Mouse (Mus musculus): ENCODE measurements around the gene Mrm2. TPM values are rescaled to one million over a fixed set of nuclear protein-coding genes. Genes with fewer than 3 reads are reported as not detected.

The Mrm2 gene
- total and polyA plus RNA-seq, 2 experiments from 2014 or later: 15.9 to 16.0 TPM

- H3K36me3 ChIP-seq (ENCODE audit: insufficient read depth): peaks cover 47% of the 10 kb centered on the region
- H3K9me3 ChIP-seq (ENCODE audit: low read length): no peaks in the 10 kb centered on the region
- no peaks in the 10 kb centered on the region for H3K27me3 ChIP-seq (ENCODE audit: insufficient read depth, low read length)
- no peak overlapping the region for H3K9ac ChIP-seq
- no peak for ATAC-seq
- no peaks in the 10 kb centered on the region for H3K4me1 ChIP-seq (ENCODE audit: insufficient read depth)
- 74% methylated on average over 4 of the region's 4 CpGs for WGBS
- no peak overlapping the region for H3K27ac ChIP-seq (ENCODE audit: low read depth, low read length)
- H3K4me3 ChIP-seq (ENCODE audit: low read depth, low read length): no peak overlapping the region
- H3K4me2 ChIP-seq (ENCODE audit: low read depth): no peak overlapping the region
- no peak for TF ChIP-seq CTCF (IDR thresholded peaks at IDR 0.05; ENCODE audit: low read depth)
- DNase-seq: no peak
Measured at GRCm38 (mm10) chr5:140298291-140298690, 33.4 kb downstream of the Mrm2 start.

GRCm38 (mm10) chr5:140292152-140292551 lies 39.5 kb downstream of the Mrm2 start:
- H3K27ac ChIP-seq (ENCODE audit: low read depth, low read length): no peak overlapping the region
- no peaks in the 10 kb centered on the region for H3K27me3 ChIP-seq (ENCODE audit: insufficient read depth, low read length)
- ATAC-seq (peak; percentile 61), DNase-seq (peak; percentile 87)
- no peaks in the 10 kb centered on the region; the same call in 1 of the 2 replicates for H3K4me1 ChIP-seq (ENCODE audit: insufficient read depth)
- peak; percentile 95 for TF ChIP-seq CTCF (IDR thresholded peaks at IDR 0.05; ENCODE audit: low read depth)
- peaks cover 14% of the 10 kb centered on the region; the same call in 1 of the 2 replicates for H3K36me3 ChIP-seq (ENCODE audit: insufficient read depth)
- 67% methylated on average over 1 of the region's 1 CpGs for WGBS
- no peaks in the 10 kb centered on the region for H3K9me3 ChIP-seq (ENCODE audit: low read length)
- H3K4me3 ChIP-seq (ENCODE audit: low read depth, low read length): no peak overlapping the region
- no peak overlapping the region for H3K4me2 ChIP-seq (ENCODE audit: low read depth)
- no peak overlapping the region for H3K9ac ChIP-seq

DNA sequence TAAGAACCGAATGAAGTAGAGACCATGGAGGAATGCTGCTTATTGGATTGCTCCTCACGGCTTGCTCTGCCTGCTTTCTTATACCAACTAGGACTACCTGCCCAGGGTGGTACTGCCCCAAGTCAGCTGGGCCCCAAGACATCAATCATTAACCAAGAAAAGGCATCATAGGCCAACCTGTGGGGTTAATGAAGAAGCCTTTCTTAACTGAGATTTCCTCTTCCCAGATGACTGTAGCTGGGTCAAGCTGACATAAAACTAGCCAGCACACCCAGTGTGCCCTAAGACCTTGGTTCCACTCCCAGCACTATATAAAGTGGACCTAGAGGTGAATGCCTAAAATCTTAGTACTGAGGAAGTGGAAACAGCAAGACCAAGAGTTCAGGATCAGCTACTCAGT lies 42.5 kb downstream of the Mrm2 start:
- no peak for ATAC-seq
- Histone ChIP-seq H3K27ac (ENCODE audit: low read depth, low read length) (no peak overlapping the region), H3K4me1 (ENCODE audit: insufficient read depth) (no peaks in the 10 kb centered on the region; the same call in 1 of the 2 replicates), H3K27me3 (ENCODE audit: insufficient read depth, low read length) (no peaks in the 10 kb centered on the region), H3K36me3 (ENCODE audit: insufficient read depth) (peaks cover under 1% of the 10 kb centered on the region; the same call in 1 of the 2 replicates), H3K9me3 (ENCODE audit: low read length) (no peaks in the 10 kb centered on the region), H3K4me3 (ENCODE audit: low read depth, low read length) (no peak overlapping the region), H3K9ac (no peak overlapping the region), H3K4me2 (ENCODE audit: low read depth) (no peak overlapping the region)
- WGBS: 92% methylated on average over 2 of the region's 2 CpGs
- no peak for TF ChIP-seq CTCF (IDR thresholded peaks at IDR 0.05; ENCODE audit: low read depth)
- DNase-seq: no peak

DNA sequence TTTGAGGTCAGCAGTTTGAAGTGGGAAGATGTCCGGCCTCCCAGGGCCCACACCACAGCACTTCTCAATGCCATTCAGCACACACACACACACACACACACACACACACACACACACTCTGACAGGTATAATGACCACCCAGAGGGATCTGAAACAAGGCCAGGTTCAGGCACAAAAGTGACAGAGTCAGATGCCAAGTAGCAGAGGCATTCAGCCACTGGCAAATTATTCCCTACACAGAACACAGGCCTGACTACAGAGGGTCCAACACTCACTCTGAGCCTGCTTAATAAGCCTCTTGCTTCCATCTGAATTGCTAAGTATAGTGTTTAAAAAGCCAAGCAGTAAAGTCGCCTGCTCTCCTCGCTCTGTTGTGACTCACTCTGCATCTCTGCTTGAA lies 43.4 kb downstream of the Mrm2 start:
- Histone ChIP-seq H3K4me1 (ENCODE audit: insufficient read depth) (no peaks in the 10 kb centered on the region; the same call in 1 of the 2 replicates), H3K27me3 (ENCODE audit: insufficient read depth, low read length) (no peaks in the 10 kb centered on the region), H3K27ac (ENCODE audit: low read depth, low read length) (no peak overlapping the region), H3K36me3 (ENCODE audit: insufficient read depth) (no peaks in the 10 kb centered on the region; the same call in 1 of the 2 replicates), H3K9ac (no peak overlapping the region), H3K4me3 (ENCODE audit: low read depth, low read length) (no peak overlapping the region), H3K4me2 (ENCODE audit: low read depth) (no peak overlapping the region), H3K9me3 (ENCODE audit: low read length) (no peaks in the 10 kb centered on the region)
- no peak for TF ChIP-seq CTCF (IDR thresholded peaks at IDR 0.05; ENCODE audit: low read depth)
- ATAC-seq (peak; percentile 85), DNase-seq (peak; percentile 55)
- 33% methylated on average over 3 of the region's 3 CpGs for WGBS

- H3K36me3 ChIP-seq (ENCODE audit: insufficient read depth): no peaks in the 10 kb centered on the region; the same call in 1 of the 2 replicates
- H3K4me3 ChIP-seq (ENCODE audit: low read depth, low read length): no peak overlapping the region
- WGBS: 87% methylated on average over 2 of the region's 2 CpGs
- H3K27ac ChIP-seq (ENCODE audit: low read depth, low read length): no peak overlapping the region
- H3K4me2 ChIP-seq (ENCODE audit: low read depth): no peak overlapping the region
- DNase-seq: no peak
- H3K9ac ChIP-seq: no peak overlapping the region
- no peaks in the 10 kb centered on the region for H3K4me1 ChIP-seq (ENCODE audit: insufficient read depth)
- no peak for TF ChIP-seq CTCF (IDR thresholded peaks at IDR 0.05; ENCODE audit: low read depth)
- no peaks in the 10 kb centered on the region for H3K9me3 ChIP-seq (ENCODE audit: low read length)
- no peaks in the 10 kb centered on the region for H3K27me3 ChIP-seq (ENCODE audit: insufficient read depth, low read length)
- ATAC-seq: no peak
Measured at GRCm38 (mm10) chr5:140284761-140285160, 46.9 kb downstream of the Mrm2 start.

DNA sequence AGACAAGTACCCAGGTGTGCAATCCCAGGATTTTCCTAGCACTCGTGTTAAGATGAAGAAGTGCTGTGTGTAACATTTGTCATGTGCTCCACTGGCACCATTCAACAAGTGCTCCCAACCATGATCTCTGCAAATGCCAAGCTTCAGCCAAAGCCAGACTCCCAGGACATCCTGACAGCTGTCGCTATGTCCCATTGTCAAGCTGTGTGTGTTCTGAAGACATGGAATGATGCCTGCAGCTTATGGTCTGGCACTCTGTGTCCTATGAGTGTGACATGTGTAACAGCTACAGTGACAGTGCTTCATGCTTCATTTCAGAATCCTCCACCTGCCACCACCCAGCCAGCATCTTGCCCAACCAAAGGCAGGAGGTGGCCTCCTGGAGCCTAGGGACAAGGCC lies 47.7 kb downstream of the Mrm2 start:
- no peak overlapping the region for H3K27ac ChIP-seq (ENCODE audit: low read depth, low read length)
- no peaks in the 10 kb centered on the region for H3K27me3 ChIP-seq (ENCODE audit: insufficient read depth, low read length)
- DNase-seq (no peak), ATAC-seq (no peak)
- no peak overlapping the region for H3K9ac ChIP-seq
- no peaks in the 10 kb centered on the region for H3K36me3 ChIP-seq (ENCODE audit: insufficient read depth)
- H3K4me3 ChIP-seq (ENCODE audit: low read depth, low read length): no peak overlapping the region
- no peaks in the 10 kb centered on the region for H3K4me1 ChIP-seq (ENCODE audit: insufficient read depth)
- WGBS: 86% methylated on average over 2 of the region's 2 CpGs
- no peaks in the 10 kb centered on the region for H3K9me3 ChIP-seq (ENCODE audit: low read length)
- TF ChIP-seq CTCF (IDR thresholded peaks at IDR 0.05; ENCODE audit: low read depth): no peak
- no peak overlapping the region for H3K4me2 ChIP-seq (ENCODE audit: low read depth)

DNA sequence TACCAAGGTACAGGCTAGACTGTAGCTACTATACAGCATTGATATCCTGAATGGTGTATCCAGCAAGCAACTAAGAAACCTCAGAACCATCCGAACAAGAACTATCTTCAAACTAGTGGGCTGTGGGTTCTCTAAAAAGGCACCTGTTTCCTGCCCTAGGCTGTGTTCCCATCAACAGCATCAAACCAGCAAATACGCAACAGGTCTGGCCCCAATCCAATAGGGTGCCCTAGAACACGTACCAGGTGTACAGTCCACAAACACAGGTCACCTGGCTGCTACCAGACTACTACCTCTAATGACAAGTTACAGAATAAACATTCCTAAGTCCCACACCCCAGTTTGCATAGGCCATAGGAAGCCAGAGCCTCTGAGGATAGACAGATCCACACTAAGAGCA lies 48.8 kb downstream of the Mrm2 start:
- H3K36me3 ChIP-seq (ENCODE audit: insufficient read depth): no peaks in the 10 kb centered on the region
- ATAC-seq: no peak

More for the DNA sequence above, 48.8 kb downstream of the Mrm2 start:
- no peak for DNase-seq
- Histone ChIP-seq H3K4me1 (ENCODE audit: insufficient read depth) (no peaks in the 10 kb centered on the region), H3K27ac (ENCODE audit: low read depth, low read length) (no peak overlapping the region), H3K4me3 (ENCODE audit: low read depth, low read length) (no peak overlapping the region), H3K4me2 (ENCODE audit: low read depth) (no peak overlapping the region), H3K9ac (no peak overlapping the region), H3K27me3 (ENCODE audit: insufficient read depth, low read length) (no peaks in the 10 kb centered on the region), H3K9me3 (ENCODE audit: low read length) (no peaks in the 10 kb centered on the region)
- TF ChIP-seq CTCF (IDR thresholded peaks at IDR 0.05; ENCODE audit: low read depth): no peak
- 94% methylated on average over 3 of the region's 3 CpGs for WGBS
